Mouse (Mus musculus) leukemia stem cell, adult 10-12 weeks (primary cell): ENCODE data around the gene Olfr773. TPM values are rescaled to one million over a fixed set of nuclear protein-coding genes. Genes with fewer than 3 reads are reported as not detected.

Source experiments
- polyA plus RNA-seq: library from polyadenylated mRNA; stranded (reverse); fragments of >175 nt; gene quantifications from 2 replicates; pipeline ENCODE4 v1.2.3, GENCODE M21; 2012; ENCODE audit warnings: low replicate concordance

The Olfr773 gene
- not detected in 2 replicates for polyA plus RNA-seq

GRCm38 (mm10) chr10:129187319-129187718 lies at the start of gene Olfr773:
Olfr773 (minus strand) TSS chr10:129187419.

GRCm38 (mm10) chr10:129235904-129236303 lies 48.7 kb upstream of the Olfr773 start, which contains the start of gene Olfr774:
Olfr774 (plus strand) TSS chr10:129236204.

GRCm38 (mm10) chr10:129177821-129178220 lies 9.4 kb downstream of the Olfr773 start, which contains the start of gene Olfr772:
Olfr772 (minus strand) TSS chr10:129177921.

GRCm38 (mm10) chr10:129164651-129165050 lies 22.6 kb downstream of the Olfr773 start, which contains the start of gene Olfr771:
Olfr771 (minus strand) TSS chr10:129164751.

GRCm38 (mm10) chr10:129138898-129139297 lies 48.3 kb downstream of the Olfr773 start, which contains the start of gene Olfr770:
Olfr770 (minus strand) TSS chr10:129138998.

Other genes with a start within 250 kb of the Olfr773 start
- not detected in 2 replicates for gene Mettl7b, start 226.4 kb downstream of the Olfr773 start, polyA plus RNA-seq
- not detected in 2 replicates for gene Olfr9, start 198.0 kb downstream of the Olfr773 start, polyA plus RNA-seq
- not detected in 2 replicates for gene Olfr763, start 176.6 kb downstream of the Olfr773 start, polyA plus RNA-seq
- gene Olfr764-ps1, start 147.5 kb downstream of the Olfr773 start, polyA plus RNA-seq: not detected in 2 replicates
- not detected in 2 replicates for gene Olfr765, start 137.4 kb downstream of the Olfr773 start, polyA plus RNA-seq
- gene Olfr766-ps1, start 118.4 kb downstream of the Olfr773 start, polyA plus RNA-seq: not detected in 2 replicates
- not detected in 2 replicates for gene Olfr767, start 104.5 kb downstream of the Olfr773 start, polyA plus RNA-seq
- not detected in 2 replicates for gene Olfr768, start 88.0 kb downstream of the Olfr773 start, polyA plus RNA-seq
- gene Olfr769, start 69.6 kb downstream of the Olfr773 start, polyA plus RNA-seq: not detected in 2 replicates
- not detected in 2 replicates for gene Olfr770, start 48.4 kb downstream of the Olfr773 start, polyA plus RNA-seq
- gene Olfr771, start 22.7 kb downstream of the Olfr773 start, polyA plus RNA-seq: not detected in 2 replicates
- not detected in 2 replicates for gene Olfr772, start 9.5 kb downstream of the Olfr773 start, polyA plus RNA-seq
- not detected in 2 replicates for gene Olfr774, start 48.8 kb upstream of the Olfr773 start, polyA plus RNA-seq
- gene Olfr775, start 61.0 kb upstream of the Olfr773 start, polyA plus RNA-seq: not detected in 2 replicates
- not detected in 2 replicates for gene Olfr776, start 71.7 kb upstream of the Olfr773 start, polyA plus RNA-seq
- not detected in 2 replicates for gene Olfr777, start 84.1 kb upstream of the Olfr773 start, polyA plus RNA-seq
- gene Olfr780, start 130.7 kb upstream of the Olfr773 start, polyA plus RNA-seq: not detected in 2 replicates
- not detected in 2 replicates for gene Olfr781, start 141.4 kb upstream of the Olfr773 start, polyA plus RNA-seq
- not detected in 2 replicates for gene Olfr782, start 161.4 kb upstream of the Olfr773 start, polyA plus RNA-seq
- not detected in 2 replicates for gene Olfr784, start 196.7 kb upstream of the Olfr773 start, polyA plus RNA-seq
- gene Olfr785, start 218.0 kb upstream of the Olfr773 start, polyA plus RNA-seq: not detected in 2 replicates
- not detected in 2 replicates for gene Olfr786, start 239.9 kb upstream of the Olfr773 start, polyA plus RNA-seq